Mouse (Mus musculus): ENCODE measurements around the gene Ano4.

DNA sequence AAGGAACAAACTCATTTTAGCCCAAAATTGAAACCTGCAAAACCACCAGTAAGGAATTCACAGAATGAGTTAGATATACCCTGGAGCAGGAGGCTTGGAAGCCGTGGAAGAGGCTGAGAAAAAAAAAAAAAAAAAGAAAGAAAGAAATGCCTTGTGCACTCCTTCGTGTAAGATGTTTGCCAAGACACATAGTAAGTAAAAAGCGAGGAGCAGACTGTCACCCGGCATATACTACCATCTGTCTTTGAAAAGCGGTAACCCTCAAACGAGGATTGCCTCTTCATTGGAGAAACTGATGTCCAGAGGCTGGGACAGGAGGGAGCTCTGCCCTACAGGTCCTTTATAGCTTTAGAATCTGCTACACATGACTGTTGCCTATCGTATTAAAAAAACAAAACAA is 150.1 kb downstream of the Ano4 start:
- TF ChIP-seq EP300 (IDR thresholded peaks at IDR 0.05; ENCODE audit: low read depth) (no peak), CTCF (IDR thresholded peaks at IDR 0.05; ENCODE audit: low read depth) (no peak)
